Mouse (Mus musculus): Measurements from ENCODE around the gene Mgat3. TPM values are rescaled to one million over a fixed set of nuclear protein-coding genes. Genes with fewer than 3 reads are reported as not detected.

Mgat3 gene
- polyA plus RNA-seq, 1 experiment from 2014 or later = 10.8 TPM

- H3K4me3 ChIP-seq (replicated peaks; ENCODE audit: low read length) = no peak overlapping the region
- H3K27ac ChIP-seq (ENCODE audit: low read length) = no peak overlapping the region
- WGBS = 75% methylated on average over 6 of the region's 6 CpGs
- peaks cover 2% of the 10 kb centered on the region; the same call in 1 of the 2 replicates for H3K36me3 ChIP-seq (ENCODE audit: control insufficient read depth, insufficient read depth)
- no peak overlapping the region for H3K9ac ChIP-seq (replicated peaks; ENCODE audit: low read depth, low read length)
- no peaks in the 10 kb centered on the region for H3K9me3 ChIP-seq (ENCODE audit: control insufficient read depth, low read length)
- ATAC-seq = no peak
- H3K4me2 ChIP-seq (ENCODE audit: low read length) = no peak overlapping the region
- no peaks in the 10 kb centered on the region for H3K4me1 ChIP-seq (replicated peaks; ENCODE audit: control insufficient read depth, insufficient read depth, low read length)
- H3K27me3 ChIP-seq (replicated peaks; ENCODE audit: control insufficient read depth, insufficient read depth, low read length) = no peaks in the 10 kb centered on the region
These were observed 27.4 kb upstream of the Mgat3 start for GRCm38 (mm10) chr15:80146153-80146552.

- H3K4me3 ChIP-seq (replicated peaks; ENCODE audit: low read length) = no peak overlapping the region
- H3K9me3 ChIP-seq (ENCODE audit: control insufficient read depth, low read length) = no peaks in the 10 kb centered on the region
- no peak overlapping the region for H3K27ac ChIP-seq (ENCODE audit: low read length)
- peaks cover 5% of the 10 kb centered on the region for H3K36me3 ChIP-seq (ENCODE audit: control insufficient read depth, insufficient read depth)
- H3K27me3 ChIP-seq (replicated peaks; ENCODE audit: control insufficient read depth, insufficient read depth, low read length) = no peaks in the 10 kb centered on the region
- H3K4me1 ChIP-seq (replicated peaks; ENCODE audit: control insufficient read depth, insufficient read depth, low read length) = no peaks in the 10 kb centered on the region
- no peak overlapping the region for H3K4me2 ChIP-seq (ENCODE audit: low read length)
- WGBS = 93% methylated on average over 14 of the region's 14 CpGs
- no peak for ATAC-seq
- H3K9ac ChIP-seq (replicated peaks; ENCODE audit: low read depth, low read length) = no peak overlapping the region
These were observed 26.4 kb upstream of the Mgat3 start for GRCm38 (mm10) chr15:80147090-80147489.

GRCm38 (mm10) chr15:80147511-80147910 lies 26.0 kb upstream of the Mgat3 start:
- Histone ChIP-seq H3K4me2 (ENCODE audit: low read length) (no peak overlapping the region), H3K27ac (ENCODE audit: low read length) (no peak overlapping the region), H3K4me1 (replicated peaks; ENCODE audit: control insufficient read depth, insufficient read depth, low read length) (no peaks in the 10 kb centered on the region), H3K9ac (replicated peaks; ENCODE audit: low read depth, low read length) (no peak overlapping the region), H3K27me3 (replicated peaks; ENCODE audit: control insufficient read depth, insufficient read depth, low read length) (no peaks in the 10 kb centered on the region), H3K9me3 (ENCODE audit: control insufficient read depth, low read length) (no peaks in the 10 kb centered on the region), H3K4me3 (replicated peaks; ENCODE audit: low read length) (no peak overlapping the region), H3K36me3 (ENCODE audit: control insufficient read depth, insufficient read depth) (peaks cover 7% of the 10 kb centered on the region)
- ATAC-seq = no peak
- 81% methylated on average over 5 of the region's 5 CpGs for WGBS

GRCm38 (mm10) chr15:80148565-80148964 lies 25.0 kb upstream of the Mgat3 start:
- WGBS = 80% methylated on average over 8 of the region's 8 CpGs
- no peaks in the 10 kb centered on the region for H3K27me3 ChIP-seq (replicated peaks; ENCODE audit: control insufficient read depth, insufficient read depth, low read length)
- no peak overlapping the region for H3K27ac ChIP-seq (ENCODE audit: low read length)
- peaks cover 7% of the 10 kb centered on the region for H3K36me3 ChIP-seq (ENCODE audit: control insufficient read depth, insufficient read depth)
- H3K9ac ChIP-seq (replicated peaks; ENCODE audit: low read depth, low read length) = no peak overlapping the region
- H3K4me1 ChIP-seq (replicated peaks; ENCODE audit: control insufficient read depth, insufficient read depth, low read length) = no peaks in the 10 kb centered on the region
- no peak for ATAC-seq
- H3K9me3 ChIP-seq (ENCODE audit: control insufficient read depth, low read length) = no peaks in the 10 kb centered on the region
- H3K4me3 ChIP-seq (replicated peaks; ENCODE audit: low read length) = no peak overlapping the region
- no peak overlapping the region for H3K4me2 ChIP-seq (ENCODE audit: low read length)

GRCm38 (mm10) chr15:80149517-80149916 lies 24.0 kb upstream of the Mgat3 start:
- Histone ChIP-seq H3K9me3 (ENCODE audit: control insufficient read depth, low read length) (no peaks in the 10 kb centered on the region), H3K4me1 (replicated peaks; ENCODE audit: control insufficient read depth, insufficient read depth, low read length) (no peaks in the 10 kb centered on the region), H3K27ac (ENCODE audit: low read length) (no peak overlapping the region), H3K27me3 (replicated peaks; ENCODE audit: control insufficient read depth, insufficient read depth, low read length) (no peaks in the 10 kb centered on the region), H3K36me3 (ENCODE audit: control insufficient read depth, insufficient read depth) (peaks cover 7% of the 10 kb centered on the region), H3K9ac (replicated peaks; ENCODE audit: low read depth, low read length) (no peak overlapping the region), H3K4me2 (ENCODE audit: low read length) (no peak overlapping the region), H3K4me3 (replicated peaks; ENCODE audit: low read length) (no peak overlapping the region)
- WGBS = 95% methylated on average over 7 of the region's 7 CpGs
- ATAC-seq = no peak

GRCm38 (mm10) chr15:80152663-80153062 lies 20.9 kb upstream of the Mgat3 start:
- ATAC-seq = no peak
- H3K4me3 ChIP-seq (replicated peaks; ENCODE audit: low read length) = no peak overlapping the region
- no peaks in the 10 kb centered on the region for H3K4me1 ChIP-seq (replicated peaks; ENCODE audit: control insufficient read depth, insufficient read depth, low read length)
- H3K27me3 ChIP-seq (replicated peaks; ENCODE audit: control insufficient read depth, insufficient read depth, low read length) = no peaks in the 10 kb centered on the region
- 88% methylated on average over 10 of the region's 10 CpGs for WGBS
- no peak overlapping the region for H3K4me2 ChIP-seq (ENCODE audit: low read length)
- no peak overlapping the region for H3K27ac ChIP-seq (ENCODE audit: low read length)
- no peak overlapping the region for H3K9ac ChIP-seq (replicated peaks; ENCODE audit: low read depth, low read length)
- no peaks in the 10 kb centered on the region for H3K9me3 ChIP-seq (ENCODE audit: control insufficient read depth, low read length)
- peaks cover 14% of the 10 kb centered on the region for H3K36me3 ChIP-seq (ENCODE audit: control insufficient read depth, insufficient read depth)

GRCm38 (mm10) chr15:80153757-80154156 lies 19.8 kb upstream of the Mgat3 start:
- no peaks in the 10 kb centered on the region for H3K4me1 ChIP-seq (replicated peaks; ENCODE audit: control insufficient read depth, insufficient read depth, low read length)
- no peak overlapping the region for H3K4me2 ChIP-seq (ENCODE audit: low read length)
- H3K9me3 ChIP-seq (ENCODE audit: control insufficient read depth, low read length) = no peaks in the 10 kb centered on the region
- H3K9ac ChIP-seq (replicated peaks; ENCODE audit: low read depth, low read length) = no peak overlapping the region
- peaks cover 19% of the 10 kb centered on the region for H3K36me3 ChIP-seq (ENCODE audit: control insufficient read depth, insufficient read depth)
- H3K4me3 ChIP-seq (replicated peaks; ENCODE audit: low read length) = no peak overlapping the region
- no peaks in the 10 kb centered on the region for H3K27me3 ChIP-seq (replicated peaks; ENCODE audit: control insufficient read depth, insufficient read depth, low read length)
- WGBS = 87% methylated on average over 11 of the region's 11 CpGs
- no peak for ATAC-seq
- no peak overlapping the region for H3K27ac ChIP-seq (ENCODE audit: low read length)

GRCm38 (mm10) chr15:80155707-80156106 lies 17.8 kb upstream of the Mgat3 start:
- no peaks in the 10 kb centered on the region for H3K27me3 ChIP-seq (replicated peaks; ENCODE audit: control insufficient read depth, insufficient read depth, low read length)
- no peak overlapping the region for H3K4me3 ChIP-seq (replicated peaks; ENCODE audit: low read length)
- H3K9me3 ChIP-seq (ENCODE audit: control insufficient read depth, low read length) = no peaks in the 10 kb centered on the region
- H3K4me2 ChIP-seq (ENCODE audit: low read length) = no peak overlapping the region
- peaks cover 24% of the 10 kb centered on the region for H3K36me3 ChIP-seq (ENCODE audit: control insufficient read depth, insufficient read depth)
- no peak overlapping the region for H3K9ac ChIP-seq (replicated peaks; ENCODE audit: low read depth, low read length)
- H3K4me1 ChIP-seq (replicated peaks; ENCODE audit: control insufficient read depth, insufficient read depth, low read length) = no peaks in the 10 kb centered on the region
- whole genome bisulfite sequencing = 94% methylated on average over 8 of the region's 8 CpGs
- no peak overlapping the region for H3K27ac ChIP-seq (ENCODE audit: low read length)
- ATAC-seq = no peak

- Histone ChIP-seq H3K36me3 (ENCODE audit: control insufficient read depth, insufficient read depth) (peaks cover 24% of the 10 kb centered on the region), H3K4me2 (ENCODE audit: low read length) (no peak overlapping the region), H3K9ac (replicated peaks; ENCODE audit: low read depth, low read length) (no peak overlapping the region), H3K4me3 (replicated peaks; ENCODE audit: low read length) (no peak overlapping the region), H3K9me3 (ENCODE audit: control insufficient read depth, low read length) (no peaks in the 10 kb centered on the region), H3K4me1 (replicated peaks; ENCODE audit: control insufficient read depth, insufficient read depth, low read length) (no peaks in the 10 kb centered on the region), H3K27ac (ENCODE audit: low read length) (no peak overlapping the region), H3K27me3 (replicated peaks; ENCODE audit: control insufficient read depth, insufficient read depth, low read length) (no peaks in the 10 kb centered on the region)
- WGBS = 90% methylated on average over 22 of the region's 22 CpGs
- no peak for ATAC-seq
These were observed 16.2 kb upstream of the Mgat3 start for GRCm38 (mm10) chr15:80157197-80157943.
